Mouse (Mus musculus): ENCODE data around the gene Lrig2.
A peak's percentile ranks its signal among the peaks of the same experiment; 100 is the strongest.
"Not testable (repeated sequence)": the region's sequence is repeated elsewhere in the genome, so short reads cannot be mapped to it uniquely, and the experiment has no call there.

Lrig2 gene

GRCm38 (mm10) chr3:104431156-104431847, 80.4 kb downstream of the Lrig2 start:
- DNase-seq, result no peak

- DNase-seq, result not testable (repeated sequence)
These were observed 84.4 kb downstream of the Lrig2 start for GRCm38 (mm10) chr3:104427354-104427753.

- peak; percentile 75 to 84 for DNase-seq
These were observed 87.4 kb downstream of the Lrig2 start for GRCm38 (mm10) chr3:104424346-104424745.

- no peak for DNase-seq
These were observed 90.8 kb downstream of the Lrig2 start for GRCm38 (mm10) chr3:104420929-104421328.

- DNase-seq, result no peak
These were observed 91.7 kb downstream of the Lrig2 start for GRCm38 (mm10) chr3:104419990-104420389.

GRCm38 (mm10) chr3:104416806-104417205, 94.9 kb downstream of the Lrig2 start:
- DNase-seq, result no peak

- DNase-seq, result no peak
These were observed 99.2 kb downstream of the Lrig2 start for GRCm38 (mm10) chr3:104412482-104412881.

DNA sequence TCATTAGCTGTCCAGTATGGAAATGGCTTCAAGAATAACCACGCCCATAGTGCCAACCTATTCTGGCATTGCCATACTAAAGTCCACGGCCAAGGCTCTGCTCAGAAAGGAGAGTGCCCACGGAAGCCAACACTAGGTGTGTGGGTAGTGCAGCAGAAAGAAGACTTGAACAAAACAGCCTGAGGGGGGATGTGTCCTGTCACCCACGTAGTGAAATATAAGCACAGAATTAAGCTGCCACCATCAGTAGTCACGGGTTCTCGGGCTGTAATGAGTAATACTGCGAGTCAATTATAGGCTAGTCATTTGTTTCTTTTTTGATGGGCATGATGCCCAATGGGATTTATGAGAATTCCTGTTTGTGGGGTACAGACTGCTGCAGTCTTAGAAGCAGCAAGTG, 104.2 kb downstream of the Lrig2 start:
- no peak for DNase-seq

GRCm38 (mm10) chr3:104403582-104403981, 108.1 kb downstream of the Lrig2 start:
- DNase-seq, result no peak

DNA sequence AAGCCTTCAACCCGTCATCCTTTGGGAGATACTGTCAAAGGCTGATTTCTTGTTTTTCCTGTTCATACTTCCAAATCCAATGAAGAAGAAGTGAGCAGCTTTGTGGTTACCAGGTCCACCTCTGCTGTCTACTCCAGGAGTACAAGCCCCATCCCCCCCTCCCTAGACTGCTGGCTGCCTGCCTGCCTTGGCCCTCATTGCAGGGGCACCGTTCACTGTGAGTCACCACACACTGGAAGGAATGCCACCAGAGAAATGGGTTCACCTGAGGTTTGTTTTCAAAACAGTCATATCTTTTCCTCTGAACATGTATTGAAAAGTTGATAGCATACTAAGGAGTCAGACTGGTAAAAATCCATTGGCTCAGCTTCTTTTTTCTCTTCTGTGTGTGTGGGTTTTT, 110.5 kb downstream of the Lrig2 start:
- DNase-seq, result no peak

DNA sequence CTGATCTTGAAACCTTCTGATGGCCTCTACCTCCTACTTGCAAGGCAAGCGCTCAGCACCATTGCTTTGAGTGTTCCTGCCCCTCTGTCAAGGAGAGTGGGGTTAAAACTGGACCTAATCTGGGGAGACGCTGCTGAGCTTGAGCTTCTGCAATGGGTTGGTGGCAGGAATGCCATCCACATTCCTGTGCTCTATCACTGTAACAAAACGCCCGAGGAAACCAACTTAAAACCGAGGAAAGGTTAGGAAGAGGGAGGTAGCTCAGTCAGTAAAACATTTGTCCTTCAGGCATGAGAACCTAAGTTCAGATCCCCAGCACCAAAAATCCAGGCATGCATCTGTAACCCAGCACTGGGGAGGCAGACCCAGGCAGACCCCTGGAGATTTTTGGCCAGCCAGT, 111.6 kb downstream of the Lrig2 start:
- no peak for DNase-seq

- DNase-seq, result peak in 1 of 2 experiments; percentile 11
These were observed 112.2 kb downstream of the Lrig2 start for GRCm38 (mm10) chr3:104399296-104400045.

DNA sequence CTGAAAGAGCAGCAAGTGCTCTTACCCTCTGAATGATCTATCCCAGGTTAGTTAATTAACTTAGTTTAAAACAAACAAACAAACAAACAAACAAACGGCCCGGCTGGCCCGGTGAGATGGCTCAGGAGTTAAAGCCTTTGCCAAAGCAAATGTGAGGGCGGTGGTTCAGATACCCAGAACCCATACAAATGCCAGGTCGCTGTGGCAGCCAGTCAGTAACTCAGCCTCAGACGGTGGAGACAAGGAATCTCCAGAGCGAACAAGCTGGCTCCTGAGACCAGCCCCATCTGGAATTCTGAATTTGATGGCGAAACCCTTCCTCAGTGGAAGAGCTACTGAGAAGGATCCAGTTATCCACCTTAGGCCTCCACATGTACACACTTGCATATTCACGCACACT, 114.4 kb downstream of the Lrig2 start:
- DNase-seq, result no peak

GRCm38 (mm10) chr3:104396736-104397081, 115.0 kb downstream of the Lrig2 start:
- no peak for DNase-seq

GRCm38 (mm10) chr3:104396067-104396735, 115.5 kb downstream of the Lrig2 start:
- no peak for DNase-seq

DNA sequence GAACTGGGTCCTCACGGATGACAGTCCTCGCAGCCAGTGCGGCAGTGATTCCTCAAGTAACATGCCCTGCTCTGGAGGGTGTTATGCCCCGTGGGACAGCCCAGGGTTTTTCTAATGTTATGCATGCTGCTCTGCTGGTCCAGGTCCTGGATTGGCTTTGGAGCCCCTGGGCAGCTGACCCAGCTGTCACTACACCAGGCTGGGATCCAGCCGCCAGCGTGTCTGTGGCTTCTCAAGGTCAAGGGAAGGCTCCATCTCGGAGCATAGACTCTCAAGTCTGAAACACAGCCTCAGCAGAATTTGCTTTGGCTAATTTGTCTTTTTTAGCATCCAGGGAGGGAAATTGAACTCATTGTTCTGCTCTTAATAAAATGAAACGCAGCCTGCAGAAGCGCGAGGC, 121.6 kb downstream of the Lrig2 start:
- DNase-seq, result no peak

DNA sequence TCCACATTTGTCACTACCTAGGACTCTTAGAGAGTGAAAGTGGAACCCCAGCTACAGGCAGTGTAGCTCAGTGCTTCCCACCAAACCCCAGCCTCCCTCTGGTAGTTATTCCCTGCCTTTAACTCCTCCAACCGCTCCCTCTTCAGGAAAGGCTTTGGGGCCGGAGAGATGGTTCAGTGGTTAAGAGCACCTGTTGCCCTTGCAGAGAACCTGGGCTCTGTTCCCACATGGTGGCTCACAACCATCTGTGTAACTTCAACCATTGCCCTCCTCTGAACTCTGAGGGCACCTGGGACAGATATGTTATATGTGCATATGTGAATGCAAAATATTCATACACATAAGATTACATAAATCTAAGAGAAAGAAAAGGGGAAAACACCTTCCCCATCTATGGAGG, 122.3 kb downstream of the Lrig2 start:
- DNase-seq, result no peak

DNA sequence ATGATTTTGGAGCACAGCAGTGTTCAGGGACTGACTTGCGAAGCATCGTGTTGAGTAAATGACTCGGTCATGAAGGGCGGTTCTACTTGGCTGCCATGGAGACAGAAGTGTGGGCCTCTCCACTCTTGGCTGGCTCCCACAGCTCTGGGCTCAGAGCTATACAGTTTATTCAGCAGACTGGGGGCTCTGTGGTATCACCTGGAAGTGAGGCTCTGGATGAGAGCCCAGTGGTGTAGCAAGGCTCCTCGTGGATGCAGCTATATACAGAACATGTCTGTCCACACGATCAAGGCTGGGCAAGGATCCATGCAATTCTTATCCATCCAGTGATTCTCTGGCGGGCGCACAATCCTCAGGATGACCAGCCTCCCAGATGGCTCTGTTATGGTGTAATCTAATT, 126.1 kb downstream of the Lrig2 start:
- DNase-seq, result no peak

DNA sequence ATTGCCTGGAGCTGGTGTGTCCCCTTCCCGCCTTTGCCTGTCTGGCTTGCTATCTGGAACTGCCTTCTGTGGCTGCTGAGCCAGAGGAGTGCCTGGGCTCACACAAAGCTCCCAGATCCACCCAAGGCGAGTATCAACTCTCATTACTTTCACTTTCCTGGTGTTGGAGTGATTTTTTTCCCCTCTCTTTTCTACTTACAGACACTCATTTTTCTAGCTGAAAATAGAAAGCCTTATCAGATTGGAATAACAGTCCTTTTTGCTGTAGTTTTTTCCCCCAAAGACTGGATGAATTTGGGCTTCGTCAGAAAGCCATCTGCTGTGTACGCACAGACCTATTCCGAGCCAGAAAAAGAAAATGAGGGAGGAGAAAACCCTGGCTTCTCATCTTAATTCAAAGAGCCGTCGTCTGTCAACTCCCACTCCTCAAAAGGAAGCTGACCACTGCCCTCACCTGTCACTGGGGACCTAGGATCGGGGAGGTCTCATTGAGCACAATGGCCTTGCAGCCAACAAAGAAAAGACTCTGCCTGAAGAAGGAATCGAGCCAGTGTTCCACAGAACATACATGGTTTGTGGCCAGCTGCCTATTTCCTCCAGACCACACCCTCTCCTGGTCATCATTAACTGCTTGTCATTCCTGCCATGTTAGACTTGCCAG, 127.9 kb downstream of the Lrig2 start:
- no peak for DNase-seq

- DNase-seq, result no peak
These were observed 133.5 kb downstream of the Lrig2 start for GRCm38 (mm10) chr3:104378228-104378627.

- no peak for DNase-seq
These were observed 137.8 kb downstream of the Lrig2 start for GRCm38 (mm10) chr3:104373907-104374306.

DNA sequence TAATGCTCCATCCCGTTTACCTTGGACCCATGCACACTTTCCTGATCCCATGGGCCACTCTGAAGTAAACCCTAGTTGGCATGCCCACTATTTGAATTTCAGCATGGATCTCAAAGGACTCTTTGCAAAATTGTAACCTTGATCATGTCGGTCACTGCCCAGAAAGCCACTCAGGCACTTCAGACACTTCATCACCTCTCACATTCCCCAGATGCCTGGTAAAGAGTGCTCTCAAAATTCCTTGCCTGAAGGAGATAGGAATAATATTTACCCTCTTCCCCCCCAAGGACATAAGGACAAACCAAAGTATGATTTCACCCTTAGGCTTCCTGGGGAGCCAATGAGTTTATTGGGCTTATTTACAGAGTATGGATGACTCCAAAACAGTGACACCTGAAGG, 139.3 kb downstream of the Lrig2 start:
- no peak for DNase-seq

DNA sequence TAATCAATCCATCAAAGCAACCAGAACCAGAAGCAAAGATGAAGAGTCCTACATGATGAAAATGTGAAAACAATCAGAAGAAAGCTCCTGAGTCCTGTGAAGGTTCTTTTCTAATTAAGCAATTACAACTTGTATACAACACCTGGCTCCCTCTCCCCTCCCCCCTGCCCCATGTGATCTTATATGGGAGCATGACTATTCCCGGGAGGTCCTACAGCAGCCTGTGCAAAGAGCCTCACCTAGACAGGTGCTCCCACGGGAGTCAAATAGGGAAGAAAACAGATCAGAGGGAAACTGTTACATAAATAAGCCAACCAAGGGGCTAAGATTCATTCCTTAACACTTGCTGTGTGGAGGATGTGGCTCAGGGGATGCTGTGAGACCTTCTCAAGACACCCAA, 143.8 kb downstream of the Lrig2 start:
- no peak for DNase-seq
